Mouse (Mus musculus): ENCODE results near the gene Thsd7a.

The Thsd7a gene

GRCm38 (mm10) chr6:12693239-12693638, 56.0 kb downstream of the Thsd7a start:
- DNase-seq (ENCODE audit: low read depth, low spot score) = no peak

- no peak for DNase-seq (ENCODE audit: low read depth, low spot score)
Measured at GRCm38 (mm10) chr6:12649633-12650032, 99.6 kb downstream of the Thsd7a start.

- no peak for DNase-seq (ENCODE audit: low read depth, low spot score)
Measured at GRCm38 (mm10) chr6:12628637-12629246, 120.5 kb downstream of the Thsd7a start.

DNA sequence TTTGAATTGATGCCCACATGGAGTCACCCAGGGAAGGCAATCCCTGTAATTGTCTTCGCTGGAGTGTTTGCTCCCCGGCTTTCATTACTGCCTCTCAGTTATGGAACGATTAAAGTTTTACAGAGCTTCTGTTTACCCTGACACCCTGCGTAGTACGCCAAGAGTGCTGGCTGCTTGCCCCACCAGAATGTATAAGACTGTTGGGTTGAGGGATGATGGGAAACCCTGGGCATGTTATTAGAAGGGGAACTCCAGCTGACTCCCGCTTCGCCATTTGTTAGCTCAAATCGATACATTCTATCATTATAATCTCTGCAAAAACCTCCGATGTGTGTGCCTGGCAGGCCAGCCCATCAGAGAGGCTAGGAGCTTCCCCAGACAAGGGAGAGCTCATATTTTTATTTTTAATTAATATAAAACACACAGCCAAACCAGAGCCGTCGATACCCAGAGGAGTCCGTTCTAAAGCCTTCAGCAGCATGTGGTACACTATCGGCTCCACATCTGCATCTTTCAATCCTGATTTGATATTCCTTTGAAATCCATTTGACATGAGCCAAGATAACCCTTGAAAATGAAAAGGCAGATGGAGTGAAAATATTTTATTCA, 142.5 kb downstream of the Thsd7a start:
- no peak for DNase-seq (ENCODE audit: low read depth, low spot score)

DNA sequence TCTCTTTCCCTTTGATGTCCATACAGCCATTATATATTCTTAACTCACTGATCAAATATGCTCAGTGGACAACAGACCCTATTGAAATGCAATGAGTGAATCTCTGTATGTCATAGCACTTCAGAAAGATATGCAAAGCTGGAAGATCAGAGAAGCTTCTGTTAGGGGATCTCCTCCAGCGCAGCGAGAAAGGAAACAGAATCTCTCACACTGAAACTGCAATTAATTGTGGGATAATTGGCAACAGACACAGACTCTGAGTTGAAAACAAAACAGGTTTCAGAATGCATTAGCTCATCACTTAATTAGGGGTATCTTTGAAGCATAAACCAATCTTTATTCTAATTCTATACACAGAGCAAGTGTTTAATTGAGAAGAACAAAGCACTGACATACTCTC, 146.3 kb downstream of the Thsd7a start:
- DNase-seq (ENCODE audit: low read depth, low spot score) = no peak

DNA sequence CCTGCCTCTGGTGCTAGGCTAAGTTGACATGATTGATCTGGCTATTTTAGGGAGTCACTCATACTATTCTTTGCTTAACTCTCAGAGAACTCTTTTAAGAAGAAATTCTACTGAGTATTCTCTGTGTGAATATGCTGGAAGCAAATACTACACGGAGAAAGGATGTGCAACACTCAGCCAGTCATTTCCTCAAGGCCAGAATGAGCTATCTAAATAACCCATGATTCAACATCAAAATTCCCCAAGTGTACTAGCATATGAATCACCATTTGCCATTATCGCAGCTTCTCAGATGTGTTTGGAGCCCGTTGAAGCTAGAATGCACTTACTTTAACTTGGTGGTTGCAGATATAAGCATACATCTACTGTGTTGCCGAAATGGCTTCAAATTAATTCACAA, 147.0 kb downstream of the Thsd7a start:
- DNase-seq (ENCODE audit: low read depth, low spot score) = no peak

DNA sequence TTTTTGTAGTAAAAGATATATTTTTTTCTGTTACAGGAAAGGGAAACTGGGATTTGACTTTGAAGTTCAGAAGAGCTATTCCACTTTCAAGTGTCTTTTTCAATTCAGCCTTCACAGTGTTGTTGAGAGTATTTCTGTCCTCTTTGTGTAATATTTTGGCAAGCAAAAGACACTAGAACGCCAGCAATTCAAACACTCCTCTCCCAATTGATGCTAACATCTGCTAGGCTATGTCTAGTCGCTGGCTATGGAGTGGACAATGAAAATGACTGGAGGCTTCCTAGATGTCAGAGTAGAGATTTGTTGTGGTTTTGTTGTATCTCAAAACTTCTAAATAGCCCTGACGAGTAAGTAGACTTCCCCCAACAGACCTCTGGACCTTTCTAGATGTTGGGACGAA, 164.8 kb downstream of the Thsd7a start:
- no peak for DNase-seq (ENCODE audit: low read depth, low spot score)

- DNase-seq (ENCODE audit: low read depth, low spot score) = no peak
Measured at GRCm38 (mm10) chr6:12581143-12581542, 168.1 kb downstream of the Thsd7a start.

DNA sequence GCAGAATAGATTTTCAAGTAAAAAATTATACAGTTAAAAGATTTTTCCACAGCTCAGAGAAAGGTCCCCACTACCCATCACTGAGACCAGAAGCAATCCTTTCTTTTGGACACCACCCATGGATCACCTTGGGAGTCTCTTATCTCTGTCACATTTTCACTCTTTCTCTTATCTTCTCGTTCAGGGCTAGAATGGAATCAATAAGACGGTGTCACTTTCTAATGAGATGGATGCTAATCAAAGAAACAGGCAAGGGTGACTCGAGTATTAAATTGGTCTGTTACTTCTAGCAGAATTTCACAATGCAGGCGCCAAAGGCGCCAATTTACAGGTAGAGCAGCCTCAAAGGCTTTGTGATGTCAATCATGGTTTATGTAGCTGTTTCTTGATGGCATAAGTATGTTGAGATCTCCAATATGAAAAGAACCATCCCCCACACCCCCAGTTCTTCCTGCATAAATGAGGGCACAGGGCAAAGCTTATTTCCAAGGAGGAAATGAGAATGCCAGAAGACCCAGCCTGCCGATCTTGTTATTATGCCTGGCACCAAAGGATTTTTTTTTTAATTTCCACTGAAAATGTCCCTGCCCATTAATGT, 173.5 kb downstream of the Thsd7a start:
- no peak for DNase-seq (ENCODE audit: low read depth, low spot score)

GRCm38 (mm10) chr6:12572202-12572601, 177.0 kb downstream of the Thsd7a start:
- no peak for DNase-seq (ENCODE audit: low read depth, low spot score)

GRCm38 (mm10) chr6:12565136-12565535, 184.1 kb downstream of the Thsd7a start:
- DNase-seq (ENCODE audit: low read depth, low spot score) = no peak

GRCm38 (mm10) chr6:12562336-12562735, 186.9 kb downstream of the Thsd7a start:
- no peak for DNase-seq (ENCODE audit: low read depth, low spot score)

DNA sequence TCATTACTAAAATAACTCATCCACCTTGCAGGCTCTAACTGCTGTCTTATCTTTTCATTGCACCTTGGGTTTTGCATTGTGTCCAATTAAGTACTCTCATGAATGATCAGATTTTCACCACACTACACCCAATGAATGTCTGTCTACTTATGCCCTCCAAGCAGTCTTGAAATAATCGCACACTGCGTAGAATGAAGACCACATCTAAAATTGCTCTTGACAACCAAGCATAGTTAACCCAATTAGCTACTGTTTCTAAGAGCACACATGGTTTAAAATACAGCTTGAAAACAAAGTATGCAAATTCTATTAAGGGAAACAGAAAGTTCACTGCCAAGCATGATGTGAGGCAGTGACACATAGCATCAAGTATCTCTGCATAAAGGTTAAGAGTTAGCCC, 188.7 kb downstream of the Thsd7a start:
- DNase-seq (ENCODE audit: low read depth, low spot score) = no peak

DNA sequence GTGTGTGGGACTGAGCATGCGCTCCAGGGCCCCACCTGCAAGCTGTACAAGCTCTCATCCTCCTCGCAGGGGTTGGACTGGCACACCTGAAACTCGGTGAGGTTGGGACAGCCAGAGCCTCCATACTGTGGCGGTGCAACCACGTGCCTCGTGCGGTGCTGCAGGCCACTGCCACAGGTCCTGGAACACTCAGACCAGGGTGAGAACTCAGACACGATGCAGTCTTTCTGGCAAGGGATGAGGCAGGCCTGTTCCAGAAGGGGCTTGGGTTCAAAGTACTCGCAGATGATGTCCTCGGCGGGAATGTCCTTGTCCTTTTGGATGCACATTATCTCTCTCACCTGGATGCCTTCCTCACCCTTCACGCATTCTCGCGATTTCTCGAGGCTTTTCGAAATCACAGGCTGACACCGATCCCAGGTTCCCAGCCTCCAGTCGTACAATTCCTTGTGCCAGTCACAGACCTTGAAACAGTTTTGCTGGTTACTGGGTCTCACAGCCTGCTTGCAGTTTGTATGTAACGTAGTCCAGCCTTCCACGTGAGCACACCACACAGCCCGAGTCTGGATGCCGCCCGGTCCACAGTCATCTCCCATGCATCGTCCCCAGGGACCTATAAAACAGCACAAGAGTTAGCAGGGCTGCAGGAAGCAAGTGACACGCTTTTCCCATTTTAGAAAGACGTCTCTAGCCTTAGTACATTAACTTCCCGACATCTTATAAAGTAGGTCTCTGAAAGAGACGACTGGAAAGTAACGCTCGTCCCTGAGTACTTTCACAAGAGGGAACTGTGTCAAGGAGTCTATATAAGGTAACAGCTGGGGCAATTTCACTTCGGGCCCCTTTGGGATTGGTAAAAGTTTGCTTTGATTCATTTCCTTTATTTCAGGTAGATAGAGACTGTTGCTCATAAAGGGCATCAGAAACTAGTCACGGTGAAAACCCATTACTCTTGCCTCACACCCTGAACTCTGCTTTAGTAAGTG, 193.8 kb downstream of the Thsd7a start:
- DNase-seq (ENCODE audit: low read depth, low spot score) = no peak

- no peak for DNase-seq (ENCODE audit: low read depth, low spot score)
Measured at GRCm38 (mm10) chr6:12551176-12551575, 198.0 kb downstream of the Thsd7a start.

DNA sequence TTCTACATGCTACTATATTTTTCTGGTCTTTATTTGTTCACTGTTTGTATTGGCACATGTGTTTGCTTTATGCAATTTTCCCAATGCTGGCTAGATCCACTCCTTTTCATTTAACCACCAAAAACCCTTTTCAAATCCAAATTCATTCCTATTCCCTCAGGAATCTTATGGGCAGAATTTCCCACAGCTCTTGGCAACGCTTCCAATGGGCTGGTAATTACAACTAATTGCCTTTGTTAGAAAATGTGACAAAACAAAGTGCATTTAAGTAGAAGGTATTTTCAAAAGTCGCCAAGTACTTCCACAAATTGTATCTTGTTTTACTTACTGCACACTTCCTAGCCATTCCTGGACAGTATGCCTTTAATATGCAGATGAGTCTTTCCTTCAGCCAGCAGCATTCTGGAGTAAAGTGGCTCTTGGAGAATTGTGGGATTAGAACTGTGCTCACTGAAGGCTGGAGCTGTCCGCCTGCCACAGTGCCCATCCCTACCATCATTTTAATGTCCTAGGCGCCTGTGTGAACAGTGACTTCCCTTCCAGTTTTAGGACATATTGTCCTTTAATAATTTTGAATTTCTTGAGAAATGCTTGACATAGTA, 199.1 kb downstream of the Thsd7a start:
- DNase-seq (ENCODE audit: low read depth, low spot score) = no peak

DNA sequence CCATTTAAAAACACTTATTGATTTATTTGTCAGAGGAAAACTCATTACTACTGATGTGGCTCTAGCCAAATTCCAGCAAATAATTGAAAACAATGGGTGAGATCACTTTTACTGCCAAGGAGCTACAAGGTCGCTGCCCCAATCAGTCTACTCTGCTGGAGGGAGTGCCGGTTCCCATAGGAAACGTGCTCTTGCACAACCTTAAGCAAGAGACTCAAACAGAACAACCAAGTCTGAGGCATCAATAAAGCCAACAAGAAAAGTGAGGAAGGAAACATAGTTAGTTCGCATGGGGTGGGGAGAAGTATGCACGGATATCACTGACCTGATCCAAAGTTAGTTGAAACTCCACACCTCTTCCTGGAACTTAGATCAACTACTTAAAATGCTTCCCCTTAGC, 205.1 kb downstream of the Thsd7a start:
- no peak for DNase-seq (ENCODE audit: low read depth, low spot score)

GRCm38 (mm10) chr6:12542496-12542895, 206.7 kb downstream of the Thsd7a start:
- no peak for DNase-seq (ENCODE audit: low read depth, low spot score)

DNA sequence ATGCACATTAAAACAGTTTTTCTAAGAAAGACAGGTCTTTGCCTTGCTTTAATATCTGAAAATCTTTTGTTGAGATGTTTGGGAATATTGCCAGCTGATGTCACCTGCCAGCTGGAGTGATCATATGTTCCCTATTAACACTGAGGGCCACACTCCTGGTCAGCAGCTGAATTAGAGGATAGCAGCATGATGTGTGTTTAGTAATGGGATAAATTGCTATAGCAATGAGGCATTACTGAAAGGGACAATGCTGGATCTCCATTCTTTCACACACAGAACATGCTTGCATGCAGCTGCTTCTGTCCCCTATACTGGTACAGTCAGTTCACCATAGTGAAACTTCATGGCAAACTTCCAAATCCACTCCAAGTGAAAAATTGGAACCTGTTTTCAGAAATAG, 230.1 kb downstream of the Thsd7a start:
- no peak for DNase-seq (ENCODE audit: low read depth, low spot score)

GRCm38 (mm10) chr6:12518283-12518903, 230.8 kb downstream of the Thsd7a start:
- DNase-seq (ENCODE audit: low read depth, low spot score) = no peak

GRCm38 (mm10) chr6:12517726-12518125, 231.5 kb downstream of the Thsd7a start:
- DNase-seq (ENCODE audit: low read depth, low spot score) = no peak
